Mouse (Mus musculus) adrenal gland, postnatal 14 days (tissue): ENCODE data around the gene Ms4a4d. TPM values are rescaled to one million over a fixed set of nuclear protein-coding genes. Genes with fewer than 3 reads are reported as not detected.
A peak's percentile ranks its signal among the peaks of the same experiment; 100 is the strongest.

Source experiments
- DNase-seq: peaks from one replicate; pipeline ENCODE4 v3.0.0; 2021; ENCODE audit warnings: mixed read lengths
- total RNA-seq: library from RNA; stranded (reverse); gene quantifications from 2 replicates; pipeline ENCODE4 v1.2.3, GENCODE M21; 2021

Gene Ms4a4d
- total RNA-seq, 1 experiment from 2014 or later, result 2.0 TPM

- no peak for DNase-seq
Measured at GRCm38 (mm10) chr19:11574965-11575364, 38.4 kb downstream of the Ms4a4d start.

GRCm38 (mm10) chr19:11589205-11589604, 52.6 kb downstream of the Ms4a4d start:
- no peak for DNase-seq

- no peak for DNase-seq
Measured at GRCm38 (mm10) chr19:11589891-11590449, 53.4 kb downstream of the Ms4a4d start.

GRCm38 (mm10) chr19:11601349-11601748, 64.7 kb downstream of the Ms4a4d start:
- DNase-seq, result no peak

- DNase-seq, result peak; percentile 45
Measured at GRCm38 (mm10) chr19:11602026-11602425, 65.4 kb downstream of the Ms4a4d start.

GRCm38 (mm10) chr19:11604603-11605002, 68.0 kb downstream of the Ms4a4d start, which contains the start of gene Ms4a6d:
Gene Ms4a6d, minus strand, starts transcription at chr19:11604849.
- DNase-seq, result no peak

Other genes starting within 250 kb of the Ms4a4d start
- not detected in 2 replicates for gene Ms4a14, start 222.3 kb upstream of the Ms4a4d start, total RNA-seq
- 0.41 and 1.0 TPM in 2 replicates for gene Ms4a7, start 200.7 kb upstream of the Ms4a4d start, total RNA-seq
- gene Ms4a4a, start 161.3 kb upstream of the Ms4a4d start, total RNA-seq, result 5.1 and 8.4 TPM in 2 replicates
- gene Ms4a4c, start 132.0 kb upstream of the Ms4a4d start, total RNA-seq, result 0.44 and 8.7 TPM in 2 replicates
- 1.9 and 26.8 TPM in 2 replicates for gene Ms4a4b, start 93.2 kb upstream of the Ms4a4d start, total RNA-seq
- gene Ms4a6c, start 67.4 kb upstream of the Ms4a4d start, total RNA-seq, result 6.7 and 12.3 TPM in 2 replicates
- 0.44 and 7.2 TPM in 2 replicates for gene Gm8369, start 50.9 kb upstream of the Ms4a4d start, total RNA-seq
- gene Ms4a6b, start 20.3 kb upstream of the Ms4a4d start, total RNA-seq, result 3.1 and 22.4 TPM in 2 replicates
- 2.1 and 2.7 TPM in 2 replicates for gene Ms4a6d, start 68.0 kb downstream of the Ms4a4d start, total RNA-seq
- gene Ms4a2, start 86.9 kb downstream of the Ms4a4d start, total RNA-seq, result not detected in 2 replicates
- gene Ms4a3, start 104.0 kb downstream of the Ms4a4d start, total RNA-seq, result not detected in 2 replicates
- gene Oosp2, start 123.8 kb downstream of the Ms4a4d start, total RNA-seq, result not detected in 2 replicates
- 1.7 and 1.9 TPM in 2 replicates for gene Oosp1, start 154.3 kb downstream of the Ms4a4d start, total RNA-seq
- gene Oosp3, start 160.3 kb downstream of the Ms4a4d start, total RNA-seq, result not detected in 2 replicates
- not detected in 2 replicates for gene Gif, start 210.8 kb downstream of the Ms4a4d start, total RNA-seq
- gene Mrpl16, start 233.6 kb downstream of the Ms4a4d start, total RNA-seq, result 76.5 and 79.8 TPM in 2 replicates